Mouse (Mus musculus) gastrocnemius, adult 2 months (tissue): Measurements from ENCODE around the gene Dazap2. TPM values are rescaled to one million over a fixed set of nuclear protein-coding genes. Genes with fewer than 3 reads are reported as not detected.

ENCODE experiments used
- DNase-seq: peaks from one replicate; pipeline ENCODE4 v3.0.0; 2022
- H3K27ac ChIP-seq: fragments of 200-600 bp; 2 replicates; pipeline ENCODE4 v1.8.1; 2022; ENCODE audit warnings: mild to moderate bottlenecking
- H3K4me3 ChIP-seq: fragments of 200-600 bp; 2 replicates; pipeline ENCODE4 v1.8.1; 2022; ENCODE audit warnings: mild to moderate bottlenecking, moderate library complexity
- CTCF ChIP-seq: fragments of 200-600 bp; IDR thresholded peaks from 2 replicates; pipeline ENCODE4 v1.8.1; 2022; ENCODE audit warnings: antibody characterized with exemption, mild to moderate bottlenecking, moderate library complexity
- intact Hi-C: fragments of 180-260 bp; cut with DNase I; formaldehyde crosslinking; loops from one replicate; pipeline ENCODE4 v1.15.1; 2025
- total RNA-seq, 2 experiments: library from RNA; stranded (reverse); gene quantifications; 2 replicates each; pipeline ENCODE4 v1.2.3; 2021

Dazap2 gene
- total RNA-seq, 2 experiments from 2014 or later, result 61.3 to 72.4 TPM

DNA sequence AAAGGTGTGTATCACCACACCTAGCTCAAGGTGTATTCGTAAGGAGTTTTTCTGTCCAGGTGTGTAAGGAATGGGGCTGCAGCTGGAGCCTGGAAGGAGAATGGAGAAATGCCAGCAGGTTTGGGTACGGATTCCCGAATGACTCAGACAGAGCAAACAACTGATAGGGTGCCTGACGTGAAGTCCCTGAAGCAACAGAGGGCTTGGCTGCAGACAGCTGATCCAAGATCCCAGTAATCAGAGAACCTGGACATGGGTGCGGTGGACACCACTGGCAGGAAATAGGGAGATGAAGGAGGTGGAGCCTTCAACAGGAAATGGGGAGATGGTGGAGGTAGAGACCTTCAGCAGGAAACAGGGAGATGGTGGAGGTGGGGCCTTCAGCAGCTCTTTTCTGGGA is 17.2 kb downstream of the Dazap2 start:
- H3K27ac ChIP-seq, result no peak overlapping the region

GRCm38 (mm10) chr15:100633341-100633740 is 18.2 kb downstream of the Dazap2 start:
- intact Hi-C loops, result no loop called here
- Histone ChIP-seq H3K27ac (no peak overlapping the region; the same call in 1 of the 2 replicates), H3K4me3 (peak overlapping the region; percentile 13; the same call in 1 of the 2 replicates)
- DNase-seq, result no peak
- TF ChIP-seq CTCF, result no peak

More for the DNA sequence above, 17.2 kb downstream of the Dazap2 start:
- intact Hi-C loops, result no loop called here
- no peak for TF ChIP-seq CTCF
- no peak overlapping the region for H3K4me3 ChIP-seq
- no peak for DNase-seq

- Histone ChIP-seq H3K27ac (peak overlapping the region; percentile 12; the same call in 1 of the 2 replicates), H3K4me3 (peak overlapping the region; percentile 82)
- intact Hi-C loops, result no loop called here
- DNase-seq, result no peak
- TF ChIP-seq CTCF, result no peak
These were observed 20.1 kb downstream of the Dazap2 start for GRCm38 (mm10) chr15:100635239-100635638.

GRCm38 (mm10) chr15:100635851-100636645 is 20.9 kb downstream of the Dazap2 start:
- peak overlapping the region; percentile 82 for H3K4me3 ChIP-seq
- no peak for TF ChIP-seq CTCF
- no peak for DNase-seq
- intact Hi-C loops, result no loop called here
- H3K27ac ChIP-seq, result peak overlapping the region; percentile 78

GRCm38 (mm10) chr15:100636700-100637501 is 21.8 kb downstream of the Dazap2 start, which contains the start of gene Smagp:
Gene Smagp (minus strand): TSS chr15:100636940.
- H3K4me3 ChIP-seq, result peak within 1 kb of the TSS; percentile 82
- peak within 1 kb of the TSS; percentile 78 for H3K27ac ChIP-seq
- peak; percentile 67 for DNase-seq
- intact Hi-C loops, result loop anchor here (1.0 kb wide), 1 partner anchor 99 kb away; no protein-coding TSS in a partner anchor
- no peak for TF ChIP-seq CTCF

DNA sequence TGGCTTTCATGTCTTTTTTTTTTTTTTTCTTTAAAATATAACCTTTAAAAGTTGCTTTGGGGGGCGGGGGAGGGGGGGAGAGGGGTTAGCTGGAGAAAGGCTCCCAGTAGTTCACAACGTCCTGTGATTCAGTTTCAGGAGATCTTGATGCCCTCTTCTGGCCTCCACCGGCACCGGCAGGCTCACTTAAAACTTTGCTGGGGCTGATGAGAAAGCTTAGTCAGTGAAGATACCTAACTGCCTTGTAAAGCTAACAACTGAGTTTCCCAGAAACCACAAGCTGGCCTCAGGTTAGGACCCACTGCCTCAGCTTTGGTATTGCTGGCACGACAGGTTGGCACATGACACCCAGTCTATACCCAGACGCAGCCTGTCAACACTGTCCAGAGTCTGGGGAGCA is 22.5 kb downstream of the Dazap2 start:
- H3K4me3 ChIP-seq, result peak overlapping the region; percentile 82; the same call in 1 of the 2 replicates
- intact Hi-C loops, result loop anchor here (1.0 kb wide), 1 partner anchor 99 kb away; no protein-coding TSS in a partner anchor
- DNase-seq, result peak; percentile 47

DNA sequence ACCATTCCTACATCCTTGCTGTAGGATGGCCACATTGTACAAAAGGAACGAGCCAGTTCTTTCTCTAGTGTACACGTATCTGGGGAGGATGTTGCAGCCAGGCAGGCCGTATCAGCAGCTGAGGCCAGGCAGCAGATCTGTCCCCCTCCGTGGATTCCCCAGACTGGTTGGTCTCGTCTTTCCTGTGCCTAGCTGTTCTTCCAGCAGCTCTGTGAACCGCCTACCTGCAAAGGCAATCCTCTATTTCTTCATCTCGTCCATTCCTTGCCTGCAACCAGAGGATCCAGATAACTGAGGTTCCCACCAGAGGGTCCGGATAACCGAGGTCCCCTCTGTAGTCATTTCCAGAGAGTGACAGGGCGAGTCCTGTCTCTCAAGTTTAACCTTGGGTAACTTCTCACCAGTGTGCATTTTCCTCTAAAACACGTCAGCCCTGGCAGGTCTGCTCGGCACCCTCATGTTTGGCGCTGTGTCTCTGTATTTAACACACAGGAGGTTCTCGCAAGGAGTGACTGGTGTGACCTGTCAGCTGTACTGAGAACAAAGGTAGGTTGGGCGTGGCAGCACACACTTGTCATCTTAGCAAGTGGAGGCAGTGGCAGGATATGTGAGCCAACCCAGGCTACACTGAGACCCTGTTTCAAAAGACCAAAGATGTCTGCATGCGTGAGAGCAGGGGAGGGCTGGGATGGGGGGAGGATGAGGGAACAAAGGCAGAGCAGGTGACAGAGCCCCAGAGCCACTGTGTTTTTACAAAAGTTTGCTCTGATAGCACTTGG is 25.0 kb downstream of the Dazap2 start:
- no peak for TF ChIP-seq CTCF
- Histone ChIP-seq H3K27ac (no peak overlapping the region), H3K4me3 (no peak overlapping the region)
- intact Hi-C loops, result no loop called here
- no peak for DNase-seq

More for the DNA sequence above, 22.5 kb downstream of the Dazap2 start:
- H3K27ac ChIP-seq, result no peak overlapping the region
- peak; percentile 55 for TF ChIP-seq CTCF

DNA sequence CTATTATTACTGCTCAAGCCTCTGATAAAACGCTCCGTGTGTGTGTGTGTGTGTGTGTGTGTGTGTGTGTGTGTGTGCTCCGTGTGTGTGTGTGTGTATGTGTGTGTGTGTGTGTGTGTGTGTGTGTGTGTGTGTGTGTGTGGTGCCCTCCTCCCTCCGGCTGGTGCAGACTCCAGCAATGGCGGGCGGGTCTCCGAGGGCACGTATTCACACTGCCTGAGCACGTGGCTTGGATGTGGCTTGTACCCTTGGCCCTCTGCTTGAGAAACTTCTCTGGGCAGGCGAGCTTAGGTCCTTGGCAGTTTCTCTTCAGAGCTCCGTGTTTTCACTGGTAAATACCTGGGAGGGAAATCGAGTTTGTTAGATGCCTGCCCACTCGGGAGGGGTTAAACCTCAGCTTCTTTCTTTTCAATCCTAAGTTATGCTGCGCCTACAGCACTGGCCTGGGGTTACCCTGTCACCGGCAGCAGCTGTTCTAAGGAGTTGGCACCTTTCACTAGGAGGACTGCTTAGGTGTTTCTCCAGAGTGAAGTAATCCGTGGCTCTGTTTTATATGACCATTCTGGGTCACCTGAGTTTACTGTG is 26.2 kb downstream of the Dazap2 start:
- TF ChIP-seq CTCF, result no peak
- DNase-seq, result peak; percentile 29
- intact Hi-C loops, result no loop called here
- H3K4me3 ChIP-seq, result peak overlapping the region; percentile 28; the same call in 1 of the 2 replicates
- H3K27ac ChIP-seq, result no peak overlapping the region

- Histone ChIP-seq H3K27ac (no peak overlapping the region), H3K4me3 (no peak overlapping the region)
- DNase-seq, result peak; percentile 25
- intact Hi-C loops, result no loop called here
- TF ChIP-seq CTCF, result no peak
These were observed 27.3 kb downstream of the Dazap2 start for GRCm38 (mm10) chr15:100642451-100642850.

DNA sequence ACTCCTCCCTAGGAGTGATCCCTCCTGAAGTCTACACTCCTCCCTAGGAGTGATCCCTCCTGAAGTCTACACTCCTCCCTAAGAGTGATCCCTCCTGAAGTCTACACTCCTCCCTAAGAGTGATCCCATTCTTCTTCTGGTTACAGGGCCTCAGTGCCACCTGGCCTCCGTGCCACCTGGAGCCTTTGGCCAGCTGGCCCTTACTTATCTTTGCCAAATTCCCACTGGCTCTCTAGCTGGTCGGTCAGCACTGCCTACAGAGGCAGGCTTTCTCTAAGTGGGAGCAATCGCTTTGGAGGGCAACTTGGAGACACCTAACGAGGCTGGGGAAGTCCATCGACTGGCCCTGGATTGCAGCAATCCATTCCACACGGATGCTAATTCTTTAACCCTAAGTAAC is 31.0 kb downstream of the Dazap2 start:
- Histone ChIP-seq H3K27ac (no peak overlapping the region), H3K4me3 (no peak overlapping the region)
- no peak for TF ChIP-seq CTCF
- intact Hi-C loops, result no loop called here
- no peak for DNase-seq

- no peak overlapping the region for H3K27ac ChIP-seq
- TF ChIP-seq CTCF, result no peak
- intact Hi-C loops, result no loop called here
- H3K4me3 ChIP-seq, result no peak overlapping the region
- DNase-seq, result no peak
These were observed 35.0 kb downstream of the Dazap2 start for GRCm38 (mm10) chr15:100650111-100650510.

- intact Hi-C loops, result no loop called here
- DNase-seq, result no peak
- Histone ChIP-seq H3K4me3 (no peak overlapping the region), H3K27ac (no peak overlapping the region)
- no peak for TF ChIP-seq CTCF
These were observed 36.5 kb downstream of the Dazap2 start for GRCm38 (mm10) chr15:100651610-100652009.
